Mouse (Mus musculus) lung, adult 2 months (tissue): ENCODE results near the gene Olfr536.
"Not testable (repeated sequence)": the region's sequence is repeated elsewhere in the genome, so short reads cannot be mapped to it uniquely, and the experiment has no call there.

Experiments
- CTCF ChIP-seq: fragments of 200-500 bp; IDR thresholded peaks from 2 replicates; pipeline ENCODE4 v1.5.1; 2011; ENCODE audit warnings: mild to moderate bottlenecking, low read length, control low read depth; ENCODE audit not compliant: insufficient read depth
- POLR2A ChIP-seq: fragments of 200-500 bp; IDR thresholded peaks from 2 replicates; pipeline ENCODE4 v1.6.1; 2011; ENCODE audit warnings: low read depth, mild to moderate bottlenecking, control low read depth, low read length, borderline replicate concordance; ENCODE audit errors: extremely low read depth

DNA sequence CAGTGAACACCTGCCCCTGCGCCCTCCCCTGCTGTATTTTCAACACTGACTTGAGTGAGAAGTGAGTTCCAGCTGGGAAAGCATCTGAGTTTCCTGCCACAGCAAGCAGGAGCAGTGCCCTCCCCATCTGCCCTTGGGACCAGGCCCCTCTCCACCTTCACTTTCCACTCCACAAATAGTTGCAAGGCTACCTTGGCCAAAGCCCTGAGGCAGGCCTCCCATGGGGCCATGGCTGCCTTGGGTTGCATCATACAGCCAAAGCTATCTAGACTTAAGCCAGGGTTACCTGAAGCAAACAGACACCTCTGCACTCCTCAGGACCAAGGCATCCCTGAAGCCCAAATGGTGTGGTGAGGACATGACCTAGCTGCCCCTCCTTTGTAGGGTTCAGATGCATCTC is 44.1 kb downstream of the Olfr536 start, which contains the start of gene Olfr533:
- not testable (repeated sequence) for TF ChIP-seq POLR2A, CTCF
